Mouse (Mus musculus): ENCODE measurements around the gene Macf1.
"Not testable (repeated sequence)": the region's sequence is repeated elsewhere in the genome, so short reads cannot be mapped to it uniquely, and the experiment has no call there.

Macf1 gene

DNA sequence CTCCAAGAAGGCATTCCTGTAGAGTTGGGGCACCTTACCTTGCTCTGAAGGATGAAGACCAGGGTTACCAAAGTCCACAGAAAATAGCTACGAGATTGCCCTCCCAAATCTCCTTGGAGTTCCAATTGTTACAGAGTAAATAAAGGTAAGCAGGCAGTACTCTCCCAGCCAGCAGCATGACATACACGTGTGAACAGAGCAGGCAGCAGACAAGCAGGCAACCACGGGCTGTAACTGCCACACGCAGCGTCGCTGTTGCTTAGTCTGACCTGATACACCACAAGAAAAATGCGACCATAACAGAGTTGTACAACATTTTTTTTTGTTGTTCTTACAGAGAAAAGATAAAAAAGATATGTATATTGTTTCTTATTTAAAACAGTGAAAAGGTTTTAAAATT lies 325.5 kb downstream of the Macf1 start:
- peak in 1 of 2 experiments; percentile 10 for DNase-seq (ENCODE audit: low spot score in 2 of 2)

DNA sequence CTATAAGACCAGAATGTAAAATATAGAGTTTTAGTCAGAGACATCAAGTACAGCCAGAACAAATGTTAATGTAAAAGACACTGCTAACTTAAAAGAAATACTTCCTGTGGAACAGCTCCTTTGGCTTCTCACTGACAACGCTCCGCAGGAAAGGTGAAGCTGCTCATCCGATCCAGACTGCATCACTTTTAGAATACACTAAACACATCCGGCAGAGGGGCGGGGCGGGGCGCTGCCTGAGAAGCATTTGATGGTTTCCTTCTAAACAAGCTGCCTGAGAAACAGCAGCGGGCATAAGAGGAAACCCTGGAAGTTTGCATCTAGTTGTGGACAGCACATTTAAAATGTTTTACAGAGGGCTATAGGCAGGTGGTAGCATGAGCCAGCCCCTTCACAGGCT lies 328.2 kb downstream of the Macf1 start:
- DNase-seq (ENCODE audit: low spot score in 2 of 2), result peak in 1 of 2 experiments; percentile 10

DNA sequence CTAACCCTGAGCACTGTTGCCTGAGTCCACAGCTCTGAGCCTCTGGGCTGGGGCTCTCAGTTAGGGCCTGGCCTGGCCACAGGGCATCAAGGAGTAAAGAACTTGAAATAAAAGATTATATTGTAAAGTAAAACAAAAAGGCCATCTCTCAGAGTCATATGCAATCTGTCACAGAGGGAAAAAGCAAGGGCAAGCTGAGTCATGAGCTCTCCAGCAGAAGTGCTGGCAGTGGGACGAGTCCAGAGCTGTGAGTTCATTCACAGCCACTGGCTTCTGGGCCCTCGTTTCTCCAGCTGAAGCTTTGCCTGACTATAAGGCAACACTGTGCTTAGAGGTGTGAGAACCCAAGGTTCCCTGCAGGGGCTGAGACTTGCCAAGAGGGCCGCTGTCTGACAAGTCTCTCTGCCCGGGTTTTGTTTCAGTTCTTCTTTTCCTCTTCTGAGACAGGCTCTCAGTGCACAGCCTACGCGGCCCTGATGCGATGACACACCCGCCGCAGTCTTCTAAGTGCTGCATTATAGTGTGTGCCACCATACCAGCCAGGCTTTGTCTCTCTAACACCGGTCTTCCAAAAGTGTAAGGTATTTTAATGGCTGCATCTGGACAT lies 330.8 kb downstream of the Macf1 start:
- no peak for DNase-seq (ENCODE audit: low spot score in 2 of 2)

DNA sequence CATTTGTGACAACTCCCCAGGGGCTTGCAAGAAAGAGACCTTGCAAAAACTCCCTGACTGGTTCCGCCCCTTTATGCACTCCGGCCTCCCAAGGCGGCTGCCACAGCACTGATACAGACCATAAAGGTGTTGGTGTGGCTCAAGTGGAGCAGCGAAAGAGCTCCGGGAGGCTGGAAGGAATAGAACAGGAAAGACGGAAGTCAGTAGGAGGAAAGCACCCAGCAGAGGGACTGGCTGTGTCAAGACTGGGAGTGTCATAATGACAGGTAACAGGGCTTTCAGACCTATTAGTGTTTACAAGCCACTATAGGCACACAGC lies 340.7 kb downstream of the Macf1 start:
- DNase-seq (ENCODE audit: low spot score in 2 of 2), result no peak

DNA sequence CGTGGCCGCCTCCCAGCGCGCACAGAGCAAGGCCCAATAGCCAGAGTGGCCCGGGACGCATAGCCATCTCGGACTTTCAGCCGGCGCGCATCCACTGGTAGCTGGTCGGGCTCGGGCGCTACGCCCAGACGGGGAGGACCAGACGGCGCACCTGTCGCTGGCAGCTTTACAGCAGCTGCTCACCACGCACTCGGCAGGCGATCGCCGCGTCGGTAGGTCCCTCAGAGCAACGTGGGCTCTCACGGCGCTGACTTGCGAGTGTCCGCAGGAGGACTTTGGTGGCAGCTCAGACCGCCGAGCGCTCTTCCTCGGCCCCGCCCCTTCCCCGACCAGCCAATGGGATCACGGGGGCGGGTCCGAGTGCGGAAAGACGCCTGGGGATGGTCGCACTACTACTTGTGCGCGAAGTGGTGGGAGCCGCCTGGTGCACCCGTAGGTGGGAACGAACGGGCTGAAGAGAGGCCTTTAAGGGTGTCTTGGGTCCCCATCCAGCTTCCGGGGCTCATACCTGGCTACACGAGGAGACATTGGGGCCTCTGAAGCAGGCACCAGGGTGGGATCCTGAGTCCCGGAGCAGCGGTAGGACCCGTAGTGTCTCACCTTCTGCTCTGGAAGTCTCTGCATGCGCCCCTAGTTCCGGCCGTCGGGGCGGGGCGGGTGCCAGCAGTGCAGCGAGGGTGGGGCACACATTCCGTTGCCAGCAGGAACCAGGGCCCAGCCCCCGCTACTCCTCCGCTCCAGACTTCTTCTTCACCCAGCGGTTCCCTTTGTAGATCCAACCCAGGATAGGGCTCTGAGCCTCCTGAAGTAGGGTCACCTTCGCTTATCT lies 341.3 kb downstream of the Macf1 start, which contains the start of gene Bmp8a:
Gene Bmp8a, minus strand, starts transcription at position 611 of the 829 bp plus-strand sequence.
- peak; percentile 60 to 66 for DNase-seq (ENCODE audit: low spot score in 2 of 2)

DNA sequence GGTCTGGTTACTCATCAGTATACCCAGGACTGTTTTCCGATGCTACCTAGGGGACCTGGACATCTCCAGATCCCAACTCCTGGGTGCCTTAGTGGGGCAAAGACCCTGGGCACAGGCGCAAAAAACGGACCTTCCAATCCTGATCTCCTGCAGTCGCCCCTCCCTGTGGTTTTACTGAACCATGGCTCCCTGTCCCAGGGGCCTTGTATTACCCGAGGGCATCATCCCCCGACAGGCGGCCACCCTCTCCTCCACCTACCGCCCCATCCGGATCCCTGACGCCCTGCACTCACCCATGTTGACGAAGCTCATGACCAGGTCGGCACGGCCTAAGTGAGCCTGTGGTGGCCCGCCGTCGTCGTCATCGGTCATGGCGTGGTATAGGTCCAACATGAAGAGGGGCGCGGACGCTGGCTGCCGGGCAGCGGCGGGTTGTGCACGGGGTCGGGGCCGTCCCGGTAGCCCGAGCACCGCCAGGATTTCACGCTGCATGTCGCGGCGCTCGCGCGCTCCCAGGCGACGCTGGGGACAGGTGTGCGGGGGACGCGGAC lies 342.0 kb downstream of the Macf1 start:
- no peak for DNase-seq (ENCODE audit: low spot score in 2 of 2)

DNA sequence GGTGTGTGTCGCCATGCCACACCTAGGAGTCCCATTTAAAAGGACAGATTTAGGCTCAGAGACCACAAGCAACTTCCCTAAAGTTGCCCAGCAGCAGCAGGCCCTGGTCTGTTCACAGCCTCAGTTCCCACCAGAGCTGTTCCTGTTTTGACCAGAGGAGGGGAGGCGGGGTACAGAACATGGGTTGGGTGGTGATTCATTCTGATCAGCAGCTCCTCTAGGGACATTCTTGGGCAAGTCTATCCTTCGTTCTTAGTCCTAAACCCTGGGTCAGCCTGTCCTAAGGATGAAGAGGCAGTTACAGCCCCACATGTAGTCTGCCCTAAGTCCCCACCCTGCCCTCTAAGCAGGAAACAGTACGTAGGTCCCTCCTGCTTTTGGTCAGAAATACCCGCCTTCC lies 343.9 kb downstream of the Macf1 start:
- DNase-seq (ENCODE audit: low spot score in 2 of 2), result no peak

DNA sequence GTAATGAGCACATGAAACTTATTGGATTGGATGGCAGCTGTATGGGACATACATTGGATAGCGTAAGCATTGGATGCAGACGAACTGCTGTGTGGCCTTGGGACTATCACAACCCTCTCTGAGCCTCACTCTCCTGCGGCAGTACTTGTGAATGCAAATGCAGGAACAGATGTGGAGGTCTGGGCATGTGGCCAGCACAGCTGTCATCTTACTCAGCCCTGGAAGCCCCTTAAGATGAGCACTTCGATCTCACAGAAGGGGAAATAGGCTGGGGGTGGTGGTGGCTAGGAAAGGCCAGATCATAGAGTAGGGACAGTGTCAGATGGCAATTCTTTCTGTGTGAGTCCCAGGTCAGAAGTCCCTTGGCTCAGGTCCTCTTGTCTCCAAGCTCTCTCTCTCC lies 346.5 kb downstream of the Macf1 start:
- peak in 1 of 2 experiments; percentile 53 for DNase-seq (ENCODE audit: low spot score in 2 of 2)

DNA sequence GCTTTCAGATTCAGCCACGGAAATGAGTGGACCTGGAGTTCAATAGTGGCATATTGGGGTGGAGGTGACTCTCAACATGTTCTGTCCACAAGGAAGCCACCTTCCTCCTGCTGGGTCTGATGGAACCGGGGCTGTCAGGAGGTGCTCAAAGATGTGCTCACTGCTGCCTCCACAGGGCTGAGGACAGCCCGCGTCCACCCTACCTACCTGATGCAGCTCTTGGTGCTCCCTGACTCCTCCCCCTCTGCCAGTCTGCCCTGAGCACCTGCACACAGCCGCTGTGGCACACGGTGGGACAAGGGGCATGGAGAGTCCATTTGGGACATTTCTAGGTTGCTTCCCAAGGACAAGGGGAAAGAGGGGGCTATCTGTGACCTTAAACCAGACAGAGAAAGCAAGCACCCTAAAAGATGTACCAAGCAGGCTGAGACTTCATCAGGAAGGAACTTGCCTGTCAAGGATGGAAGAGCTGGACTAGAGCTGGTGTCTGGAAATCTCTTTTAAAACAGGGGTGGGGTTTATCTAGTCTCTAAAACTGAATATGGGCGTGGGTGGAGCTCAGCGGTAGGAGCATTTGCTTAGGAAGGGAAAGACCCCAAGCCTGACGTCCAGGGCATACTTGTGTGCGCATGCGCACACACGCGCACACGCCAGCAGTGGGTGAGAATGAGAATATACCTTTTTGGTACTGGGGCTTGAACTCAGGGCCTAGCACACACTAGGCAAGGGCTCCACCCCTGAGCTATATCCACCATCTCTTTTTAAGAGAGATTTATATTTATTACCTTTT lies 348.2 kb downstream of the Macf1 start:
- DNase-seq (ENCODE audit: low spot score in 2 of 2), result no peak

DNA sequence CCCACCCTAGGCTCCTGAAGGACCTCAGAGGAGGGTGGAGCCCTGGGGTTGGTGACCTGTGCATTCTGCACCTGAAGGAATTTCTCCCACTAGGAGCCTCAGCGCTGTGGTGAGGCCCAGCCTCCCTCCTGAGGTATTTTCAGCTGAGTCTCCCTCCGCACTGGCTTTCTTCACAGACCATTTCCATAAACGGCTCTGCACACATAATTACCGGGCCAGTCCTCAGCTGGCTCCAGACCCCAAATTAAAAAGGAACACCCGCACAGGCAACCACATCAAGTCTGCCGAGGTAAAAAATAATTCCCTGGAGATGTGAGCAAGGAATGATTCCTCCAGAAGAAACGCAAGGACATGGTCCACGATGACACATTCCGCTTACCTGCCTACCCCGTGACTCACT lies 348.9 kb downstream of the Macf1 start:
- DNase-seq (ENCODE audit: low spot score in 2 of 2), result not testable (repeated sequence)

DNA sequence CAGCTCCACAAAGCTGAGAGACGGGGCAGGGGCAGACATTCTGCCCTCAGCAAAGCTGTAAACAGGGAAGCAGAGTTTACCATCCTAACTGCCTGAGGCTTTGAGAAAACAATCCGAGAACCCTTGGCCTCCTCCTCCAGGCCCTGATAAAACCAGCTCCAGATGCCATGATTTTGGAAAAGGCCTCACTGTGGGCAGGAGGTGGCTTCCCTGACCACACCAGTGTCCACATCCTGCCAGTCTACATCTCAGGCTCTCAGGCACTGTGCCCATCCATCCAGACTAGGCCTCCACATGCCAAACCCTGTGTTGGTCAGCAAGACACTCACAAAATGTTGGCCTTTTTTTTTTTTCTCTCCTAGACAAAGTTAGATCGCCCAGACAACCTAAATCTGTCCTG lies 350.0 kb downstream of the Macf1 start:
- DNase-seq (ENCODE audit: low spot score in 2 of 2), result no peak

DNA sequence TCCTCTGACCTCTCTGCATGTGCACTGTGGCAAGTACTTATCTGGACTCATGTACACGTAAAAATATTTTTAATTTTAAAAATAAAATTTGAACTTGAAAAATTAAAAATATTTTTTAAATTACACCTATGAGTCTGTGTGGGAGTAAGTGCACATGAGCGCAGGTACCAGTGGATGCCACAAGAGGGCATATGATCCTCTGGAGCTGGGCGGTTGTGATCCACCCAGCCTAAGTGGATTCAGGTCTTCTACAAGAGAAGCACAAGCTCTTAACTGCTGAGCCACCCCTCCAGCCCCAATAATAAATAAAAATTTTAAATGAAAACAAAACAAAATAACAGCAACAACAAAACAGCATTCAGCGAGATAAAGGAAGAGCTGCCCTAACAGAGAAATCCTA lies 351.0 kb downstream of the Macf1 start:
- DNase-seq (ENCODE audit: low spot score in 2 of 2), result no peak

DNA sequence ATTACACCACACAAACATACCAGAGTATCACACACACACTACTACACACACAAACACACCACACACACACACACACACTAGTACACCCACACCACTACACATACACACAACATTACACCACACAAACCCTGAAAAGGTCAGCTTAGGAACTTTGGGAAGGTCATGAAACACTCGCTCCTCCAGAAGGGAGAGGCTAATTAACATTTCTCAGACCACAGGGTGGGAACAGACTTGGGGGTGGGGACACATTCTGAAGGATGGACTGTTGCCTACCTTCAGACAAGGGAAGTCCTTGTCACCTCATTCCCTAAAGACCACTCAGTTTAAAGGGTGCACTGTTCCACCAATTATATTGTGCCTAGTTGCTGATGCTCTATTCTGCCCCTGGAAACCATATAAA lies 352.2 kb downstream of the Macf1 start:
- not testable (repeated sequence) for DNase-seq (ENCODE audit: low spot score in 2 of 2)

DNA sequence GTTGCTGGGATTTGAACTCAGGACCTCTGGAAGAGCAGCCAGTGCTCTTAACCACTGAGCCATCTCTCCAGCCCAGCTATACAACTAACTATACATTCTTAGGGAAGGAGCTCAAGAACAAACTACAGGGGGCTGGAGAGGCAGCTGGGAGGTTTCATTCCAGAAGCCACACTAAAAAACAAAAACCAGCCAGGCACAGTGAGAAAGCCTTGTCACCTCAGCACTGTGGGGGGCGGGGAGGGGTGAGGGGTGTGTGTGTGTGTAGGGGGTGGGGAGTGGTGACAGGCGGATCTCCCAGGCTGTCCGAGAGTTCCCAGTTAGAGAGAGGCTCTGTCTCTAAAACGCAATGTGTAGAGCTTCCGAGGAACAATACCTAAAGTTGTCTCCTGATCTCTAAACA lies 352.8 kb downstream of the Macf1 start:
- no peak for DNase-seq (ENCODE audit: low spot score in 2 of 2)

DNA sequence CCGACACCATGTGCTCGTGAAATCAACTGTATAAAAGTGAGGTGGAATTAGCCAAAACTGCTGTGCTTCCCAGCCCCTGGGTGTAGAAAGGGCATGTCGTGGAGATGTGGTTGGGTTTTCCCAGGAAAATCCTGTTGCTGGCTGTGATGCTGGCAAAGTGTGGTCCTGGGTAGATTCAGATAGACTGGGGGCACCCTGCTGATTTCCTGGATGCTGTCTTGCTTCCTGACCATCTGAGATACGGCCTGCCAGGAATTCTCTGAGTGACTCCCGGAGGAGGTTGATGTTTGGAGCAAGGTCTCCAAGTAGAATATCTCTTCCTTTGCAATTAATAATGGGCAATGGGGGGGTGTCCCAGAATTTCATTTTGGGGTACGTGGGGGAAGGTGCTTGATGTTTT lies 355.2 kb downstream of the Macf1 start:
- DNase-seq (ENCODE audit: low spot score in 2 of 2), result no peak

DNA sequence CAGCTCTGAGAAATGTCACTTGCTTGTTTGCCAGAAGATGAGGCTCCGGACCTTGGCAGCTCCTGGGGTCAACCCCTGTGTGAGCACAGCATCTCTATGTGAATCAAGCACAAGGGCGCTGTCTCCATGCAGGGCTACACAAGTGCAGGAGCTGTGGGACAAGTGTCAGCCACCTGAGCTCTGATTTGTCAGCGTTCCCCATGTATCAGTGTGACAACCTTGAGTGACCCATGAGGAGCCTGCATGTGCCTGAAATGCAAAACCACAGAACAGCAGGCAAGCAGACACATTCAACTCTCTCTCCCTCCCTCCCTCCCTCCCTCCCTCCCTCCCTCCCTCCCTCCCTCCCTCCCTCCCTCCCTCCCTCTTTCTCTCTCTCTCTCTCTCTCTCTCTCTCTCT lies 356.5 kb downstream of the Macf1 start:
- DNase-seq (ENCODE audit: low spot score in 2 of 2), result no peak

DNA sequence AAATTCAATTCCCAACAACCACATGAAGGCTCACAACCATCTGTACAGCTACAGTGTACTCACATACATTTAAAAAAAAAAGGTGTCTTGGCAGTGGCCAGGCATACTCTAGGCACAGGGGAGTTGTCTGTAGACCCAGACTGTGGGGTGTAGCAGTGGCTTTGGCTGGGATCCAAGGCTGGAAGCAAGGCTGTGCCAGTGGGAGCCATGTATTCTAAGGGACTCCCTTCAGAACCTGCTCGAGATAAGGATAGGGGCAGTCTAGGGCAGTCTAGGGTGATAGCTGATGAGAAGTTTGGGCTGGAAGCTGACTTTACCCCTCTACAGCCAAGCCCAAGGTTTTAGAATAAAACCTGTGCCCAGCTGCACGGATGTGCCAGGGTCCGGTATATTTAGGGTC lies 358.1 kb downstream of the Macf1 start:
- DNase-seq (ENCODE audit: low spot score in 2 of 2), result no peak

DNA sequence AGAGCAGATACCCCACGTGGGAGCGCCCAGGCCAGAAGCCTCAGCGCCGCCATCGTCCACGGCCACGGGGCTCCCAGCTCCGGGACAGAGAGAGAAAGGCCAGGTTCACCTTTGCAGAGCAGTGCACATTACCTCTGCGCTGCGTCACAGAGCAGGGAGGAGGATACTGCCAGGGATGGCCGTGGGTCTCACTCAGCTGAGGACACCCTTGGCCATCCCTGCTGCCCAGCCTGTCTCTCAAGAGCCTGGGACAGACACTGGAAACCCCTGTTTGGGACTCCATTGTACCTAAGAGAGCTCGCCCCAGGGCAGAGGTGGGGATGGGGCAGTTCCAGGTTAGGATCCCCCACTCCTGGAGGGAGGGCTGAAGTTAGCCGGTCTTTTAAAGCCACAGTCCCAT lies 360.6 kb downstream of the Macf1 start, which contains the start of gene Oxct2a:
Gene Oxct2a, minus strand, starts transcription at position 101 of the 400 bp plus-strand sequence.
- no peak for DNase-seq (ENCODE audit: low spot score in 2 of 2)

DNA sequence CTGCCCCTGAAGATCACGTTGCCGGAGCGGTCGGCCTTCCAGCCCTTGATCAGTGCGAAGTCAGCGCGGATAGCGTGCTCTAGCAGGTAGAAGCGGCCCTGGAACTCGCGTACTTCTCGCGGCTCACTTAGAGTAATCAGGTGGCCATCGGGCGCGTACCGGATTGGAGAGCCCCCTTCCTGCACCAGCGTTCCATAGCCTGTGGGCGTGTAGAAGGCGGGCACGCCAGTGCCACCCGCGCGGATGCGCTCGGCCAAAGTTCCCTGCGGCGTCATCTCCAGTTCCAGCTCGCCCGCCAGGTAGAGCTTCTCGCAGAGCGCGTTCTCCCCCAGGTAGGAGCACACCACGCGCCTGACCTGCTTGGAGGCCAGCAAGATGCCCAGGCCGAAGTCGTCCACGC lies 361.2 kb downstream of the Macf1 start:
- peak; percentile 37 to 45 for DNase-seq (ENCODE audit: low spot score in 2 of 2)

DNA sequence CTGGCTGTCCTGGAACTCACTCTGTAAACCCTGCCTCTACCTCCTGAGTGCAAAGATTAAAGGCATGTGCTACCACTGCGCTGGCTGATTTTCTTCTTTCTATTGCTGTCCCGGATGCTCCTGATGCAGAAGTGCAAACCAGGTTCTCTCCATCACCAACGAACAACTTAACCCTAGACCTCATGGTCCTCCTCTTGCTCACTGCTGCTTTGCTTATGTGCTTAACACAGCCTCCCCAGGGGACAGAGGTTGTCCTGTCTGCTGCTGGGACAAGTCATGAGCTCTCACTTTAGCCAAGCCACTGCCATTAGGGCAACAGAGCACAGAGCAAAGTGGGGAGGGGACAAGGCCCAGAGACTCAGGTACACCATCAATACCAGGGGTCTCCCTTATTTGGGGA lies 369.7 kb downstream of the Macf1 start:
- DNase-seq (ENCODE audit: low spot score in 2 of 2), result no peak

DNA sequence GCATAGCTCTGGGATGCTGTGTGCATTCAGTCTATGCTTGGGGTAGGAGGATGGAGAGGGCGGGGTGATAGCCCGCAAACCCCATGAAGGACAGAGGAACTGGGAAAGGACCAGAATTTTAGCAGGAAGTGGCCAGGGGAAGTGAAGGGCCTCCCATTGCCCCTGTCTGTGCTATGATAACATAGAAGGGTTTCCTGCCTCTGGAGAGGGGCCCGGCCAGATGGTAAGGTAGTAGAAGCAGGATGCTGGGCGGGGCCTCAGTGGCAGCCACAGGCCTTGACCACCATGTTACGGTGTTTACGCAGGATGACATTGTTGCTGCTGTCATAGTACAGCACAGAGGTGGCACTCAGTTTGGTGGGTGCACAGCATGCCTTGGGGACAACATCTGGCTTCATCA lies 371.1 kb downstream of the Macf1 start:
- DNase-seq (ENCODE audit: low spot score in 2 of 2), result no peak

DNA sequence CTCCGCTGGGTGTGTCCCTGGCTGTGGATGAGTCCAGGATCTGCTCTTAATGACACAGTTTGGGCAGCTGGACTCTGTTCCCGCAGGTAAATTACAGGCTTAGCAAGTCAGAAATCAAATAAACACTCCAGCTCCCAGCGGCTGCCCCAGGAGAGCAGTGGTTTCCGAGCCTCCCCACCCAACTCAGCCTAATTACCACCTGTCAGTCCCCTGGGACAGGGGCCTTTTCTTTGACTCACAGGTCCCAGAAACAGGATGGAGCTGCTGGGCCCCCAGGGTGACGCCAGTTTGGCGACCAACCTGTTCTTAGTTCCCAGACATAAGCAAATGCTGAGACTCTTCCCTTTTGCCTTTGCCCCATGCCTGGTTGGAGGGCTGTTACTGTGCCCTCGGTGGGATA lies 372.3 kb downstream of the Macf1 start:
- DNase-seq (ENCODE audit: low spot score in 2 of 2), result no peak

Data from right cerebral cortex, postnatal 10 days (tissue).